Mouse (Mus musculus) gastrocnemius, postnatal 10 days (tissue): ENCODE measurements around the gene Nf2. TPM values are rescaled to one million over a fixed set of nuclear protein-coding genes. Genes with fewer than 3 reads are reported as not detected.

ENCODE experiments used
- DNase-seq: peaks from one replicate; pipeline ENCODE4 v3.0.0; 2021; ENCODE audit warnings: mixed read lengths
- microRNA-seq, 2 experiments: library from miRNA; unstranded; fragments of <30 nt; microRNA quantifications; one replicate each; pipeline ENCODE4 v1.2.0; 2021
- total RNA-seq, 2 experiments: library from RNA; stranded (reverse); gene quantifications; 2 replicates each; pipeline ENCODE4 v1.2.3; 2021

The Nf2 gene
- total RNA-seq, 2 experiments from 2014 or later = 46.2 TPM

- DNase-seq = no peak
Measured at GRCm38 (mm10) chr11:4746733-4747132, 102.6 kb downstream of the Nf2 start, which contains the start of gene Cabp7. Gene Cabp7 (minus strand): TSS chr11:4746778.

- no peak for DNase-seq
Measured at GRCm38 (mm10) chr11:4745969-4746368, 103.4 kb downstream of the Nf2 start.

GRCm38 (mm10) chr11:4744691-4745090 is 104.6 kb downstream of the Nf2 start:
- no peak for DNase-seq

- no peak for DNase-seq
Measured at GRCm38 (mm10) chr11:4740785-4741184, 108.6 kb downstream of the Nf2 start.

- DNase-seq = no peak
Measured at GRCm38 (mm10) chr11:4738719-4739118, 110.6 kb downstream of the Nf2 start.

- peak; percentile 20 for DNase-seq
Measured at GRCm38 (mm10) chr11:4737682-4738081, 111.7 kb downstream of the Nf2 start.

GRCm38 (mm10) chr11:4736355-4736754 is 113.0 kb downstream of the Nf2 start:
- DNase-seq = no peak

GRCm38 (mm10) chr11:4734179-4734578 is 115.2 kb downstream of the Nf2 start:
- DNase-seq = no peak

- no peak for DNase-seq
Measured at GRCm38 (mm10) chr11:4731781-4732180, 117.6 kb downstream of the Nf2 start.

- no peak for DNase-seq
Measured at GRCm38 (mm10) chr11:4730913-4731312, 118.4 kb downstream of the Nf2 start.

GRCm38 (mm10) chr11:4730096-4730495 is 119.2 kb downstream of the Nf2 start:
- no peak for DNase-seq

- peak; percentile 32 for DNase-seq
Measured at GRCm38 (mm10) chr11:4729603-4730002, 119.7 kb downstream of the Nf2 start.

GRCm38 (mm10) chr11:4721728-4722127 is 127.6 kb downstream of the Nf2 start:
- no peak for DNase-seq

GRCm38 (mm10) chr11:4720900-4721580 is 128.3 kb downstream of the Nf2 start:
- no peak for DNase-seq

GRCm38 (mm10) chr11:4720393-4720792 is 128.9 kb downstream of the Nf2 start:
- DNase-seq = no peak

GRCm38 (mm10) chr11:4719961-4720360 is 129.4 kb downstream of the Nf2 start:
- no peak for DNase-seq

- DNase-seq = no peak
Measured at GRCm38 (mm10) chr11:4718548-4718947, 130.8 kb downstream of the Nf2 start.

GRCm38 (mm10) chr11:4716530-4717236 is 132.7 kb downstream of the Nf2 start:
- no peak for DNase-seq

Small RNAs within 50 kb of the gene (microRNA-seq; reads per million reads assigned to microRNA genes)
- gene Mir6918 = 0.32 to 0.50 reads per million in 2 experiments

Other genes starting within 250 kb of the Nf2 start
- gene Gm11032, start 229.5 kb downstream of the Nf2 start, total RNA-seq = not detected
- gene Ascc2, start 211.8 kb downstream of the Nf2 start, total RNA-seq = 10 to 100 TPM; 13.7 to 16.5 TPM
- 100 to 1,000 TPM; 749 to 932 TPM for gene Uqcr10, start 145.2 kb downstream of the Nf2 start, total RNA-seq
- gene Zmat5, start 144.9 kb downstream of the Nf2 start, total RNA-seq = 10 to 100 TPM; 16.0 to 16.3 TPM
- 1 to 10 TPM in 1 of 2 experiments, under 1 TPM in 1; 0.56 to 1.1 TPM for gene Cabp7, start 102.8 kb downstream of the Nf2 start, total RNA-seq
- gene Nipsnap1, start 24.4 kb upstream of the Nf2 start, total RNA-seq = 1 to 10 TPM; 1.7 to 2.7 TPM
- 10 to 100 TPM; 14.9 to 17.7 TPM for gene Thoc5, start 45.8 kb upstream of the Nf2 start, total RNA-seq
- gene Nefh, start 98.5 kb upstream of the Nf2 start, total RNA-seq = under 1 TPM; 0.05 to 0.23 TPM
- 10 to 100 TPM; 40.5 to 49.5 TPM for gene Ap1b1, start 137.3 kb upstream of the Nf2 start, total RNA-seq
- under 1 TPM; 0.42 to 0.56 TPM for gene Rasl10a, start 208.6 kb upstream of the Nf2 start, total RNA-seq
- gene Gas2l1, start 215.8 kb upstream of the Nf2 start, total RNA-seq = 10 to 100 TPM; 12.9 to 15.5 TPM
- gene Rhbdd3, start 249.4 kb upstream of the Nf2 start, total RNA-seq = 10 to 100 TPM; 21.5 to 24.8 TPM
- 100 to 1,000 TPM; 141 to 189 TPM for gene Ewsr1, start 249.7 kb upstream of the Nf2 start, total RNA-seq